Mouse (Mus musculus) liver, postnatal 0 days (tissue): ENCODE data around the gene Cox4i2.

ENCODE experiments used
- CTCF ChIP-seq: sonication (generic); IDR thresholded peaks from 2 replicates; pipeline ENCODE4 v1.5.1; 2016; ENCODE audit warnings: antibody characterized with exemption, low read depth
- EP300 ChIP-seq: IDR thresholded peaks from 2 replicates; pipeline ENCODE4 v1.6.1; 2016; ENCODE audit warnings: antibody characterized with exemption, low read depth, mild to moderate bottlenecking

GRCm38 (mm10) chr2:152724332-152724723 is 29.6 kb upstream of the Cox4i2 start:
- TF ChIP-seq CTCF (no peak), EP300 (no peak)
